Mouse (Mus musculus) liver, postnatal 0 days (tissue): Measurements from ENCODE around the gene Rbfox1. TPM values are rescaled to one million over a fixed set of nuclear protein-coding genes. Genes with fewer than 3 reads are reported as not detected.

Experiments used
- ATAC-seq: fragments of 200-750 bp; cut with Nextera tagmentation; 2 replicates; pipeline ENCODE4 v1.8.0; 2017; ENCODE audit warnings: mild to moderate bottlenecking, moderate library complexity
- DNase-seq: peaks from one replicate; pipeline ENCODE4 v3.0.0-alpha.2; 2016
- H3K27ac ChIP-seq: fragments of 300-500 bp; sonication (generic); 2 replicates; pipeline ENCODE4 v1.5.1; 2014; ENCODE audit warnings: antibody characterized with exemption, moderate library complexity, mild to moderate bottlenecking, low read depth
- H3K27me3 ChIP-seq: fragments of 300-500 bp; sonication (generic); 2 replicates; pipeline ENCODE4 v1.6.1; 2014; ENCODE audit warnings: low read length, control low read depth, mixed read lengths; ENCODE audit not compliant: insufficient read depth
- H3K36me3 ChIP-seq: fragments of 300-500 bp; sonication (generic); replicated peaks from 2 replicates; pipeline ENCODE4 v1.6.1; 2014; ENCODE audit warnings: mild to moderate bottlenecking, control low read depth, low read length, moderate library complexity, mixed read lengths; ENCODE audit not compliant: insufficient read depth
- H3K4me1 ChIP-seq: fragments of 300-500 bp; sonication (generic); 2 replicates; pipeline ENCODE4 v1.6.1; 2014; ENCODE audit warnings: antibody characterized with exemption, mild to moderate bottlenecking, control low read depth; ENCODE audit not compliant: insufficient read depth
- H3K4me2 ChIP-seq: fragments of 300-500 bp; sonication (generic); 2 replicates; pipeline ENCODE4 v1.6.1; 2014; ENCODE audit warnings: low read depth, mild to moderate bottlenecking, low read length, moderate library complexity, mixed read lengths
- H3K4me3 ChIP-seq: fragments of 300-500 bp; sonication (generic); 2 replicates; pipeline ENCODE4 v1.5.1; 2014; ENCODE audit warnings: low read depth, low read length
- H3K9ac ChIP-seq: fragments of 300-500 bp; sonication (generic); replicated peaks from 2 replicates; pipeline ENCODE4 v1.6.1; 2014; ENCODE audit warnings: mild to moderate bottlenecking, moderate library complexity
- H3K9me3 ChIP-seq: fragments of 300-500 bp; sonication (generic); 2 replicates; pipeline ENCODE4 v1.6.1; 2016; ENCODE audit warnings: mild to moderate bottlenecking, control low read depth, low read length, mixed read lengths
- CTCF ChIP-seq: sonication (generic); IDR thresholded peaks from 2 replicates; pipeline ENCODE4 v1.5.1; 2016; ENCODE audit warnings: antibody characterized with exemption, low read depth
- EP300 ChIP-seq: IDR thresholded peaks from 2 replicates; pipeline ENCODE4 v1.6.1; 2016; ENCODE audit warnings: antibody characterized with exemption, low read depth, mild to moderate bottlenecking
- WGBS: fragments of 180-500 bp; shearing (Covaris S2); extraction: QIAGEN DNeasy Blood & Tissue Kit; methylation state at CpG from one replicate; pipeline ENCODE4 v1.1.7; 2014; ENCODE audit not compliant: insufficient replicate concordance; 5-methylcytosine and 5-hydroxymethylcytosine counted together
- polyA plus RNA-seq: library from polyadenylated mRNA; unstranded; fragments of >200 nt; fragmentation: Nextera tagmentation; extraction: Ambion mirVana; gene quantifications from 2 replicates; pipeline ENCODE4 v1.2.1, GENCODE M21; 2015

Gene Rbfox1
- polyA plus RNA-seq, 1 experiment from 2014 or later: 0.12 TPM

DNA sequence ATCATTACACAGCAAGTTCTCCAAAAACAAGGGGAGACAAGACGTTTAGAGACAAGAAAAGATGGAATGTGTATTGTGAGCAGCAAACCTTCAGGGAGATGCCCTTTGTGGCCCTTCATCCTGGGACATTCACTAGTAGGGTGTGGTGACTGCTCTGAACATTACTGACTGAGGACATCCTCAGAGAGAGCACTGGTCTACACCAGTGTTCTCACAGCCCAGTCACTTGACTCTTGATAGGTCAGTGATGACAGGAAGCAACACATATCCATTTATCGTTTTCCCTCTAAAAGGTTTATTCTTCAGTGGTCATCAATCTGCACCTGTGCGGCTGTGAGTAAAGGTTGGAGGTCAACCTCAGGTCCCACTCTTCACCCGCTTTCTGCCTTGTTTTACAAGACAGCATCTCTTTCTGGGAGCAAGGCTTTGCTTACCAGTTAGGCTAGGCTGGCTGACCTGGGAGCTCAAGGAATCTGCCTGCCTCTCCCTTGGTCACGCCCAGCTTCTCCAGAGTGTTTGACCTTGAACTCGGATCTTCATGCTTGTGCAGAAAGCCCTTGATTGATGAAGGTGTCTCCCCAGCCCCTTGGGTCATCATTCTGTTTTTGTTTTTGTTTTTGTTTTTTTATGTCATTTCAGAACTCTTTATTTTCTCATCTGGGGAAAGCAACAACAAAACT lies 892.5 kb downstream of the Rbfox1 start:
- Histone ChIP-seq H3K9me3 (no peaks in the 10 kb centered on the region), H3K4me1 (no peaks in the 10 kb centered on the region), H3K9ac (no peak overlapping the region), H3K36me3 (no peaks in the 10 kb centered on the region), H3K4me3 (no peak overlapping the region), H3K27ac (no peak overlapping the region), H3K4me2 (no peak overlapping the region), H3K27me3 (no peaks in the 10 kb centered on the region)
- TF ChIP-seq CTCF: no peak
- TF ChIP-seq EP300: no peak
- no peak for ATAC-seq
- DNase-seq: no peak
- WGBS: 71% methylated on average over 6 of the region's 6 CpGs

DNA sequence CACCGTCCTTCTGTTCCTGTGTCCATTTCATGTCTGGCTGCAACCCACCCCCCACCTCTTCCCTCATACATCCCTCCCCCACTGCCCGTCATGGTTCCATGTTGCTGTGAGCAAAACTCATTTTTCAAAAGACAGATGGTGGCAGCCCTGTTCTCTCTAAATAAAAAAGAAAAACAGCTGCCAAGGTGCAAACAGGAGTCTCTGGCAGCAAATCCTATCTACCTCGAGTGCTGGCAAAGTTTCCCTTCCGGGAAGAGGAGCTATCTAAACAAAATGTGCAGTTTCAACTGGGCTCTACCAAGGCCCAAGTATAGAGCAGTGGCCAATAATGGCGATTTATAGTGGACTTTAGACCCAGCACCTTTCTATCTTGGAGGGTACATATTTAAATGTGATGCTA lies 899.0 kb downstream of the Rbfox1 start:
- DNase-seq (no peak), ATAC-seq (no peak)
- no peak for TF ChIP-seq EP300
- TF ChIP-seq CTCF: no peak
- no peaks in the 10 kb centered on the region for H3K36me3 ChIP-seq
- H3K4me3 ChIP-seq: no peak overlapping the region
- H3K4me1 ChIP-seq: no peaks in the 10 kb centered on the region
- H3K9ac ChIP-seq: no peak overlapping the region
- 63% methylated on average over 5 of the region's 5 CpGs for WGBS
- H3K27me3 ChIP-seq: no peaks in the 10 kb centered on the region
- H3K27ac ChIP-seq: no peak overlapping the region
- H3K9me3 ChIP-seq: no peaks in the 10 kb centered on the region
- no peak overlapping the region for H3K4me2 ChIP-seq

DNA sequence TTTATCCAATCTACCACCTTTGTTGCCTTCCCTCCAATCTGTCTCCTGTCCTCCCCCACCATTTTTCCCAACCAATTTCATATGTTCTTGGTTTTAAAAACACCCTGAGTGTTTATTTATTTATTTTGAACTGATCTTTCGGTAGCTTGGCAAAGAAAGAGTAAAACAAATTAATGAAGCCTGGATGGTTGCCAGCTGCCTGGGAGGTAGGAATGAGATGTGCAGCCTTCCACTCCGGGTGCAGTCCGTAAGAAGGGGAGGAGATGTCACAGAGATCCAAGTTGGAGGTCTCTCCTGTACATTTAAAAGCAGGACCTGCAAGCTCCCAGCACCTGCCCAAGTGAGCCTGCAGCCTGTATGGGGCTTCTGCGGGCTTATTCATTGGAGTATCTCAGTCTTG lies 899.9 kb downstream of the Rbfox1 start:
- H3K9me3 ChIP-seq: no peaks in the 10 kb centered on the region
- H3K27ac ChIP-seq: no peak overlapping the region
- no peaks in the 10 kb centered on the region for H3K27me3 ChIP-seq
- no peaks in the 10 kb centered on the region for H3K36me3 ChIP-seq
- H3K4me1 ChIP-seq: no peaks in the 10 kb centered on the region
- no peak overlapping the region for H3K4me3 ChIP-seq
- TF ChIP-seq EP300 (no peak), CTCF (no peak)
- DNase-seq: no peak
- H3K4me2 ChIP-seq: no peak overlapping the region
- 68% methylated on average over 4 of the region's 4 CpGs for WGBS
- no peak overlapping the region for H3K9ac ChIP-seq
- ATAC-seq: no peak

DNA sequence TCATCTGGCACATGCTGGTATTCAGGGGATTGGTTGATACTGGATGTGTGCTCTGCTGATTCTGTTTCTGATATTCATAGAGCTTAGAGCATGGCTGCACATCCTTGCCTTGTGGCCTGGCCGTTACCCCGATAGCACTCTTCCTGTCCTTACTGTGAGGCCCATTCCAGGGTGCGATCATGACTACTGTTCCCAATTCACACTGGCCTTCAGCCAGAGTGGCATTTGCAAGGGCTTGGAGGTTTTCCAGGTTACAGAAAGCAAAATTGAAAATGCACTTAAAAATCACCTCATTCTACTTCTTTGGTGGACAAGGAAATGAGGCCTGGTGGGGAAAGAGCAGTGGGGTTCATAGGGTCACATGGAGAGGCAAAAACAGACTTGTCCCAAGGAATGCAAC lies 906.1 kb downstream of the Rbfox1 start:
- Histone ChIP-seq H3K4me1 (no peaks in the 10 kb centered on the region), H3K27me3 (no peaks in the 10 kb centered on the region), H3K9me3 (no peaks in the 10 kb centered on the region), H3K4me2 (no peak overlapping the region), H3K36me3 (no peaks in the 10 kb centered on the region), H3K4me3 (no peak overlapping the region), H3K9ac (no peak overlapping the region), H3K27ac (no peak overlapping the region)
- 60% methylated on average over 3 of the region's 3 CpGs for WGBS
- no peak for TF ChIP-seq EP300
- DNase-seq (no peak), ATAC-seq (no peak)

DNA sequence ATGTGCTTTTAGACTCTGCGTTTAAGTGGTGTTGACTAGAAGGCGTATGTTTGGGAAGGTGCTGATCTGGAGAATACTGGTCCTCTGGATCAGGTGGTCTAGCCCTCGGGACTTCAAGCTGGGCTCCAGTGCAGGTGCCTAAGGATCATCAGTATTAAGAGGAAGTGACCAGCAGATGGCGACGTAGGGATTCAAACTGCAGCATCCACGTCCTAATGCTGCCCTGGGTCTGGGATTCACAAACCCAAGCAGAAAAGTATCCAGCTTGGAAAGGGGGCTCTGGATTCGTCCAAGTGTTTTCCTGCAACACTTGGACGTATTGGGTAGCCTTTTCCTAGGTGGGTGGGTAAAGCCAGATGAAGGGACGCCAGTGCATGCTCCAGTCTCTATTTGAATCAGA lies 906.5 kb downstream of the Rbfox1 start:
- Histone ChIP-seq H3K4me1 (no peaks in the 10 kb centered on the region), H3K36me3 (no peaks in the 10 kb centered on the region), H3K27ac (no peak overlapping the region), H3K4me3 (no peak overlapping the region), H3K4me2 (no peak overlapping the region), H3K27me3 (no peaks in the 10 kb centered on the region), H3K9me3 (no peaks in the 10 kb centered on the region), H3K9ac (no peak overlapping the region)
- ATAC-seq: no peak
- peak; percentile 52 for TF ChIP-seq CTCF
- no peak for TF ChIP-seq EP300
- peak; percentile 31 for DNase-seq
- 12% methylated on average over 9 of the region's 9 CpGs for WGBS

DNA sequence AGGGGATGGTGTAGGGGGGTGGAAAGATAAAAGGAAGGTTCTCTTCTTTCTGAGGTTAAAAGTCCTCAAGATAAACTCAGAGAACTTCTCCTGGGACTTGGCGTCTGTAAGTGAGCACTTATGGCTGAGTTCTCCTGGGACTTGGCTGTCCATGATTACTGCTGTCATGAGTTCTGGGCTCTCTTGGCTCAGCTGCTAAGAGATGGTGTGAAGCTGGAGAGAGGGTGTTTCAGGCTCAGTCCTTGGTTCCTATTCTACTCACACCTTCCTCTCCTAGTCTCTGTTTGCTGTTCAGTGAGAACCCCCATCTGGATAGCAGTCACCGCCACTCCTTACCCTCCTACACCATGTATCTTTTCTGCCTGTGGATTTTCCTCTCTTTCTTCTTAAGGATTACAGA lies 921.1 kb downstream of the Rbfox1 start:
- no peak overlapping the region for H3K9ac ChIP-seq
- TF ChIP-seq EP300 (no peak), CTCF (no peak)
- no peaks in the 10 kb centered on the region for H3K36me3 ChIP-seq
- DNase-seq (no peak), ATAC-seq (no peak)
- no peak overlapping the region for H3K4me2 ChIP-seq
- WGBS: 73% methylated on average over 2 of the region's 2 CpGs
- H3K9me3 ChIP-seq: no peaks in the 10 kb centered on the region
- H3K27me3 ChIP-seq: no peaks in the 10 kb centered on the region
- no peak overlapping the region for H3K27ac ChIP-seq
- no peaks in the 10 kb centered on the region for H3K4me1 ChIP-seq
- H3K4me3 ChIP-seq: no peak overlapping the region

DNA sequence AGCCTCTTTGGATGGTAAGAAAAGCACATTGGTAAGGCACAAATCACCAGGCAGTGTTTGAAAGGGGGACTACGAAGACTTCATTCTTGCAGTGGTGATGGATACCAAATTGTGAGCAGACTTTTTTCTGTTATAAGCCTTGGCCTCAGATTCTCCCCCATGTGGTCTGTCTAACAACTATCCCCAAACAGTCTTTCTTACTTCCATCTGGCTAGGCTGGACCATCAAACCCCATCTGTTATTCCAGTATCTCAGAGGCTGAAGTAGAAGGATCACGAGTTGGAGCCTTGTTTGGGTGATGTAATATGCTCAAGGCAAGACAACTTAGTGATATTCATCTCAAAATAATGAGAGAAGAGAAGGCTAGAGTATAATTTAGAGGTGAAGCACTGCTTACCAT lies 922.7 kb downstream of the Rbfox1 start:
- H3K4me1 ChIP-seq: no peaks in the 10 kb centered on the region
- no peaks in the 10 kb centered on the region for H3K36me3 ChIP-seq
- DNase-seq (no peak), ATAC-seq (no peak)
- H3K9ac ChIP-seq: no peak overlapping the region
- H3K27ac ChIP-seq: no peak overlapping the region
- no peaks in the 10 kb centered on the region for H3K9me3 ChIP-seq
- H3K4me3 ChIP-seq: no peak overlapping the region
- no peaks in the 10 kb centered on the region for H3K27me3 ChIP-seq
- H3K4me2 ChIP-seq: no peak overlapping the region
- WGBS: 62% methylated on average over 2 of the region's 2 CpGs
- TF ChIP-seq CTCF: no peak
- TF ChIP-seq EP300: no peak
